Mouse (Mus musculus): ENCODE measurements around the gene Lysmd3.
"Not testable (repeated sequence)": the region's sequence is repeated elsewhere in the genome, so short reads cannot be mapped to it uniquely, and the experiment has no call there.

The Lysmd3 gene

GRCm38 (mm10) chr13:81657351-81658052, at the start of gene Lysmd3:
TSS of gene Lysmd3 (plus strand) at chr13:81657663.
- DNase-seq: peak; percentile 92

- DNase-seq: no peak
These were observed 47.1 kb upstream of the Lysmd3 start for GRCm38 (mm10) chr13:81610349-81610748.

- not testable (repeated sequence) for DNase-seq
These were observed 29.6 kb upstream of the Lysmd3 start for GRCm38 (mm10) chr13:81627861-81628260.

GRCm38 (mm10) chr13:81628631-81629190, 28.8 kb upstream of the Lysmd3 start:
- DNase-seq: no peak

GRCm38 (mm10) chr13:81629395-81629794, 28.1 kb upstream of the Lysmd3 start:
- no peak for DNase-seq

GRCm38 (mm10) chr13:81630566-81630965, 26.9 kb upstream of the Lysmd3 start:
- no peak for DNase-seq

GRCm38 (mm10) chr13:81632720-81633415, 24.6 kb upstream of the Lysmd3 start, which contains the start of gene Adgrv1:
TSS of gene Adgrv1 (minus strand) at chr13:81633154.
- DNase-seq: peak; percentile 79

GRCm38 (mm10) chr13:81639624-81640023, 17.8 kb upstream of the Lysmd3 start:
- no peak for DNase-seq

GRCm38 (mm10) chr13:81640881-81641280, 16.6 kb upstream of the Lysmd3 start:
- no peak for DNase-seq

GRCm38 (mm10) chr13:81641289-81642045, 16.0 kb upstream of the Lysmd3 start:
- DNase-seq: peak; percentile 29

- no peak for DNase-seq
These were observed 14.8 kb upstream of the Lysmd3 start for GRCm38 (mm10) chr13:81642491-81643149.

- no peak for DNase-seq
These were observed 13.4 kb upstream of the Lysmd3 start for GRCm38 (mm10) chr13:81644047-81644565.

GRCm38 (mm10) chr13:81646348-81646747, 11.1 kb upstream of the Lysmd3 start:
- no peak for DNase-seq

GRCm38 (mm10) chr13:81650382-81650781, 7.1 kb upstream of the Lysmd3 start:
- DNase-seq: not testable (repeated sequence)

GRCm38 (mm10) chr13:81656091-81656850, 1.2 kb upstream of the Lysmd3 start:
- DNase-seq: peak; percentile 17

- no peak for DNase-seq
These were observed 484 bp upstream of the Lysmd3 start for GRCm38 (mm10) chr13:81657008-81657350.

- peak; percentile 31 for DNase-seq
These were observed 740 bp downstream of the Lysmd3 start for GRCm38 (mm10) chr13:81658053-81658752.

- DNase-seq: no peak
These were observed 6.3 kb downstream of the Lysmd3 start for GRCm38 (mm10) chr13:81663566-81664330.

- DNase-seq: no peak
These were observed 6.9 kb downstream of the Lysmd3 start for GRCm38 (mm10) chr13:81664331-81664698.

- DNase-seq: no peak
These were observed 10.2 kb downstream of the Lysmd3 start for GRCm38 (mm10) chr13:81667713-81668112.

Measured in kidney, adult 9 months (tissue).